Mouse (Mus musculus): ENCODE data around the gene Glis3. TPM values are rescaled to one million over a fixed set of nuclear protein-coding genes. Genes with fewer than 3 reads are reported as not detected.

Gene Glis3
- polyA plus RNA-seq, 1 experiment from 2014 or later, result 2.9 TPM

GRCm38 (mm10) chr19:28442161-28442560 lies 237.7 kb downstream of the Glis3 start:
- Histone ChIP-seq H3K27me3 (ENCODE audit: control insufficient read depth, insufficient read depth, low read length) (no peaks in the 10 kb centered on the region), H3K36me3 (ENCODE audit: control insufficient read depth, insufficient read depth, low read length) (no peaks in the 10 kb centered on the region), H3K27ac (ENCODE audit: low read depth, low read length) (no peak overlapping the region), H3K4me1 (replicated peaks; ENCODE audit: control insufficient read depth, insufficient read depth, low read length) (no peaks in the 10 kb centered on the region), H3K9ac (ENCODE audit: low read depth, low read length) (no peak overlapping the region), H3K4me3 (ENCODE audit: low read depth, low read length) (no peak overlapping the region), H3K9me3 (ENCODE audit: control insufficient read depth, low read length) (no peaks in the 10 kb centered on the region), H3K4me2 (replicated peaks; ENCODE audit: low read depth, low read length) (no peak overlapping the region)
- WGBS, result 92% methylated on average over 4 of the region's 4 CpGs
- no peak for DNase-seq (ENCODE audit: low spot score)
- ATAC-seq (ENCODE audit: low FRiP score), result no peak

GRCm38 (mm10) chr19:28436457-28437148 lies 243.3 kb downstream of the Glis3 start:
- ATAC-seq (ENCODE audit: low FRiP score) (no peak), DNase-seq (ENCODE audit: low spot score) (no peak)
- Histone ChIP-seq H3K27me3 (ENCODE audit: control insufficient read depth, insufficient read depth, low read length) (no peaks in the 10 kb centered on the region), H3K4me1 (replicated peaks; ENCODE audit: control insufficient read depth, insufficient read depth, low read length) (no peaks in the 10 kb centered on the region), H3K36me3 (ENCODE audit: control insufficient read depth, insufficient read depth, low read length) (no peaks in the 10 kb centered on the region), H3K9me3 (ENCODE audit: control insufficient read depth, low read length) (no peaks in the 10 kb centered on the region), H3K27ac (ENCODE audit: low read depth, low read length) (no peak overlapping the region), H3K9ac (ENCODE audit: low read depth, low read length) (no peak overlapping the region), H3K4me3 (ENCODE audit: low read depth, low read length) (no peak overlapping the region), H3K4me2 (replicated peaks; ENCODE audit: low read depth, low read length) (no peak overlapping the region)
- WGBS, result 77% methylated on average over 12 of the region's 12 CpGs

GRCm38 (mm10) chr19:28428220-28428816 lies 251.6 kb downstream of the Glis3 start:
- Histone ChIP-seq H3K27ac (ENCODE audit: low read depth, low read length) (no peak overlapping the region), H3K9me3 (ENCODE audit: control insufficient read depth, low read length) (no peaks in the 10 kb centered on the region), H3K4me2 (replicated peaks; ENCODE audit: low read depth, low read length) (no peak overlapping the region), H3K4me1 (replicated peaks; ENCODE audit: control insufficient read depth, insufficient read depth, low read length) (no peaks in the 10 kb centered on the region), H3K9ac (ENCODE audit: low read depth, low read length) (no peak overlapping the region), H3K27me3 (ENCODE audit: control insufficient read depth, insufficient read depth, low read length) (no peaks in the 10 kb centered on the region), H3K36me3 (ENCODE audit: control insufficient read depth, insufficient read depth, low read length) (no peaks in the 10 kb centered on the region), H3K4me3 (ENCODE audit: low read depth, low read length) (no peak overlapping the region)
- DNase-seq (ENCODE audit: low spot score), result no peak
- ATAC-seq (ENCODE audit: low FRiP score), result no peak
- 82% methylated on average over 6 of the region's 6 CpGs for WGBS

GRCm38 (mm10) chr19:28424180-28424579 lies 255.7 kb downstream of the Glis3 start:
- no peaks in the 10 kb centered on the region for H3K36me3 ChIP-seq (ENCODE audit: control insufficient read depth, insufficient read depth, low read length)
- WGBS, result 91% methylated on average over 5 of the region's 5 CpGs
- no peak overlapping the region for H3K27ac ChIP-seq (ENCODE audit: low read depth, low read length)
- no peak for ATAC-seq (ENCODE audit: low FRiP score)
- DNase-seq (ENCODE audit: low spot score), result no peak
- H3K4me1 ChIP-seq (replicated peaks; ENCODE audit: control insufficient read depth, insufficient read depth, low read length), result no peaks in the 10 kb centered on the region
- H3K4me3 ChIP-seq (ENCODE audit: low read depth, low read length), result no peak overlapping the region
- H3K4me2 ChIP-seq (replicated peaks; ENCODE audit: low read depth, low read length), result no peak overlapping the region
- H3K9ac ChIP-seq (ENCODE audit: low read depth, low read length), result no peak overlapping the region
- H3K27me3 ChIP-seq (ENCODE audit: control insufficient read depth, insufficient read depth, low read length), result no peaks in the 10 kb centered on the region
- no peaks in the 10 kb centered on the region for H3K9me3 ChIP-seq (ENCODE audit: control insufficient read depth, low read length)

- 71% methylated on average over 9 of the region's 9 CpGs for WGBS
Observed at GRCm38 (mm10) chr19:28422939-28423338, 256.9 kb downstream of the Glis3 start.

GRCm38 (mm10) chr19:28416069-28416468 lies 263.8 kb downstream of the Glis3 start:
- DNase-seq (ENCODE audit: low spot score), result no peak
- H3K9me3 ChIP-seq (ENCODE audit: control insufficient read depth, low read length), result peaks cover 4% of the 10 kb centered on the region; the same call in 1 of the 2 replicates
- no peaks in the 10 kb centered on the region for H3K36me3 ChIP-seq (ENCODE audit: control insufficient read depth, insufficient read depth, low read length)
- no peaks in the 10 kb centered on the region for H3K27me3 ChIP-seq (ENCODE audit: control insufficient read depth, insufficient read depth, low read length)
- no peak overlapping the region for H3K27ac ChIP-seq (ENCODE audit: low read depth, low read length)
- ATAC-seq (ENCODE audit: low FRiP score), result no peak
- WGBS, result 83% methylated on average over 5 of the region's 5 CpGs
- H3K4me1 ChIP-seq (replicated peaks; ENCODE audit: control insufficient read depth, insufficient read depth, low read length), result no peaks in the 10 kb centered on the region
- no peak overlapping the region for H3K9ac ChIP-seq (ENCODE audit: low read depth, low read length)
- no peak overlapping the region for H3K4me3 ChIP-seq (ENCODE audit: low read depth, low read length)
- no peak overlapping the region for H3K4me2 ChIP-seq (replicated peaks; ENCODE audit: low read depth, low read length)

More at GRCm38 (mm10) chr19:28422939-28423338, 256.9 kb downstream of the Glis3 start:
- Histone ChIP-seq H3K27me3 (ENCODE audit: control insufficient read depth, insufficient read depth, low read length) (no peaks in the 10 kb centered on the region), H3K9me3 (ENCODE audit: control insufficient read depth, low read length) (no peaks in the 10 kb centered on the region), H3K27ac (ENCODE audit: low read depth, low read length) (no peak overlapping the region), H3K4me3 (ENCODE audit: low read depth, low read length) (no peak overlapping the region), H3K4me1 (replicated peaks; ENCODE audit: control insufficient read depth, insufficient read depth, low read length) (no peaks in the 10 kb centered on the region), H3K4me2 (replicated peaks; ENCODE audit: low read depth, low read length) (no peak overlapping the region), H3K9ac (ENCODE audit: low read depth, low read length) (no peak overlapping the region), H3K36me3 (ENCODE audit: control insufficient read depth, insufficient read depth, low read length) (no peaks in the 10 kb centered on the region)
- no peak for DNase-seq (ENCODE audit: low spot score)
- no peak for ATAC-seq (ENCODE audit: low FRiP score)

GRCm38 (mm10) chr19:28408787-28409186 lies 271.1 kb downstream of the Glis3 start:
- Histone ChIP-seq H3K27ac (ENCODE audit: low read depth, low read length) (no peak overlapping the region), H3K9ac (ENCODE audit: low read depth, low read length) (no peak overlapping the region), H3K27me3 (ENCODE audit: control insufficient read depth, insufficient read depth, low read length) (no peaks in the 10 kb centered on the region), H3K4me2 (replicated peaks; ENCODE audit: low read depth, low read length) (no peak overlapping the region), H3K9me3 (ENCODE audit: control insufficient read depth, low read length) (peaks cover 4% of the 10 kb centered on the region; the same call in 1 of the 2 replicates), H3K36me3 (ENCODE audit: control insufficient read depth, insufficient read depth, low read length) (no peaks in the 10 kb centered on the region), H3K4me3 (ENCODE audit: low read depth, low read length) (no peak overlapping the region), H3K4me1 (replicated peaks; ENCODE audit: control insufficient read depth, insufficient read depth, low read length) (no peaks in the 10 kb centered on the region)
- ATAC-seq (ENCODE audit: low FRiP score) (no peak), DNase-seq (ENCODE audit: low spot score) (no peak)
- WGBS, result 67% methylated on average over 3 of the region's 3 CpGs

- no peak for DNase-seq (ENCODE audit: low spot score)
- Histone ChIP-seq H3K9me3 (ENCODE audit: control insufficient read depth, low read length) (no peaks in the 10 kb centered on the region), H3K4me3 (ENCODE audit: low read depth, low read length) (no peak overlapping the region), H3K36me3 (ENCODE audit: control insufficient read depth, insufficient read depth, low read length) (no peaks in the 10 kb centered on the region), H3K9ac (ENCODE audit: low read depth, low read length) (no peak overlapping the region), H3K4me2 (replicated peaks; ENCODE audit: low read depth, low read length) (no peak overlapping the region), H3K27ac (ENCODE audit: low read depth, low read length) (no peak overlapping the region), H3K27me3 (ENCODE audit: control insufficient read depth, insufficient read depth, low read length) (no peaks in the 10 kb centered on the region), H3K4me1 (replicated peaks; ENCODE audit: control insufficient read depth, insufficient read depth, low read length) (no peaks in the 10 kb centered on the region)
- 74% methylated on average over 6 of the region's 6 CpGs for WGBS
- no peak for ATAC-seq (ENCODE audit: low FRiP score)
Observed at GRCm38 (mm10) chr19:28402956-28403355, 276.9 kb downstream of the Glis3 start.

- DNase-seq (ENCODE audit: low spot score) (no peak), ATAC-seq (ENCODE audit: low FRiP score) (no peak)
- no peaks in the 10 kb centered on the region for H3K36me3 ChIP-seq (ENCODE audit: control insufficient read depth, insufficient read depth, low read length)
- no peak overlapping the region for H3K4me3 ChIP-seq (ENCODE audit: low read depth, low read length)
- no peak overlapping the region for H3K9ac ChIP-seq (ENCODE audit: low read depth, low read length)
- WGBS, result 75% methylated on average over 1 of the region's 1 CpGs
- no peaks in the 10 kb centered on the region for H3K9me3 ChIP-seq (ENCODE audit: control insufficient read depth, low read length)
- no peaks in the 10 kb centered on the region for H3K27me3 ChIP-seq (ENCODE audit: control insufficient read depth, insufficient read depth, low read length)
- H3K4me2 ChIP-seq (replicated peaks; ENCODE audit: low read depth, low read length), result no peak overlapping the region
- no peaks in the 10 kb centered on the region for H3K4me1 ChIP-seq (replicated peaks; ENCODE audit: control insufficient read depth, insufficient read depth, low read length)
- H3K27ac ChIP-seq (ENCODE audit: low read depth, low read length), result no peak overlapping the region
Observed at GRCm38 (mm10) chr19:28395584-28395861, 284.4 kb downstream of the Glis3 start.

Measured in hindbrain, embryonic 11.5 days (tissue).